In the genomic region with DNA sequence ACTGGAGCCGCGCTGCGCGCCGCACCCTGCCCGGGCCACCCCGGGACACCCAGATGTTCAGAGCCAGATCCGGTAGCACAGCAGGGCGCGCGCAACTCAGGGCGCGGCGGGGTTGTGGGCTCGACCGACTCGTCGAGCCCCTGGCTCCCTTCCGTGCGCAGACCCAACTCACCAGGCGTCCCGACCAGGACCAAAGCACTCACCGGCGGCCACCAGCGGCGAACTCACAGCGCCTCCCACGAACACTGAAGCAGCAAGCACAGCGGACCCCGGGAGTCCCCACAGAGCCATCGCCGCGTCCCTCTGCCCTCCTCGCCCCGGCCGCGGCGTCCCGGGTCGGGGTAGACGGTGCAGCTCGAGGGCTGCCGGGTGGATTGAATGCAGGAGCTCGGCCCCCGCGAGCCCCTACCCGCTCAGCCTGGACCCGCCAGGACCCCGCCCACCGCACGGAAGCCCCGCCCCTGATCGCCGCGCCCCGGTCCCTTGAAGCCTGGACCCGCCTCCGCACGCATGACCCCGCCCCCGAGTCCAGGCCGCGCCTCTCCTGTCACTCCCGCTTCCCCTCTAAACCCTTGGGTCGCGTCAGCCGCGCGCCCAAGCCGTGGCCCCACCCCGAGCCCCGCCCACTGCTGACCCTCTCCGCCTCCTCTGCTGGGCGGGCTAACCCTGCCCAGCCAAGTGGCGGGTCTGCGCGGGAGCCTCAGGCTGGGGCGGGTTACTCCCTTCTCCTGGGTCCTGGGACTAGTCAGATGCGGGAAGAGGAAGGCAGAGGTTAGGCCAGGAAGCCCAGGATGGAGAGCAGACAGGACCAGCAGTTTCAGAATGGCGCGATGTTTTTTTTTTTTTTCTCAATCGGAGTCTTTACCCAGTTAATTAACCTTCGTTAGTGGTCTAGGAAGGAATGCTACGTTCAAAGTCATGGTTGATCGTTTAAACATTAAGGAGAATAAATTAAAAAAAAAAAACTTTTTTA, we compare ENCODE assay signal across 8 mouse cellular contexts. TPM values are rescaled to one million over a fixed set of nuclear protein-coding genes. Genes with fewer than 3 reads are reported as not detected.
DNase-seq lines count a peak whose midpoint lies in the region; ATAC-seq and TF ChIP-seq lines count a peak whose summit lies in the region.

A gene (minus strand): TSS at position 455 of the 973 bp plus-strand sequence.

- under 1% methylated on average over 73 of the region's 85 CpGs for WGBS in kidney, embryonic 14.5 days
- WGBS in limb, embryonic 15.5 days: under 1% methylated on average over 82 of the region's 85 CpGs

- ATAC-seq in kidney, embryonic 14.5 days (ENCODE audit: low FRiP score, low TSS enrichment): peak; percentile 98
- peak; percentile 98 for ATAC-seq in limb, embryonic 15.5 days (ENCODE audit: insufficient number of reproducible peaks, low FRiP score, low TSS enrichment, low read depth)

- no peaks in the 10 kb centered on the region for H3K27me3 ChIP-seq in kidney, embryonic 14.5 days (ENCODE audit: control insufficient read depth, insufficient read depth, low read length)
- H3K27me3 ChIP-seq in limb, embryonic 15.5 days: no peaks in the 10 kb centered on the region

- H3K9ac ChIP-seq in kidney, embryonic 14.5 days (ENCODE audit: low read depth, low read length): peak within 1 kb of the TSS; percentile 86
- peak within 1 kb of the TSS; percentile 67 for H3K9ac ChIP-seq in limb, embryonic 15.5 days

- peak; percentile 97 for DNase-seq in A20 (ENCODE audit: low read depth, low spot score)
- DNase-seq in heart, adult 9 months (ENCODE audit: low spot score in 2 of 2): peak; percentile 95 to 97
- DNase-seq in monocyte, adult 2 months (ENCODE audit: low read depth in 1 of 2, low spot score in 2 of 2): peak; percentile 89 to 94
- DNase-seq in spleen, postnatal 36 days (ENCODE audit: low spot score in 2 of 2): peak; percentile 97 to 98

- no peak for TF ChIP-seq POLR2A in bone marrow macrophage, adult 2 months (IDR thresholded peaks at IDR 0.05; ENCODE audit: borderline replicate concordance, low read depth, low read length)
- peak; percentile 75 for TF ChIP-seq POLR2A in embryonic fibroblast, embryonic 13.5 days (IDR thresholded peaks at IDR 0.05; ENCODE audit: low read depth, low read length)

- H3K9me3 ChIP-seq in kidney, embryonic 14.5 days (ENCODE audit: control insufficient read depth, low read length): no peaks in the 10 kb centered on the region
- H3K9me3 ChIP-seq in limb, embryonic 15.5 days: no peaks in the 10 kb centered on the region

- TF ChIP-seq CTCF in bone marrow macrophage, adult 2 months (IDR thresholded peaks at IDR 0.05; ENCODE audit: low read depth, low read length): no peak
- TF ChIP-seq CTCF in embryonic fibroblast, embryonic 13.5 days (IDR thresholded peaks at IDR 0.05; ENCODE audit: borderline replicate concordance, insufficient read depth, low read length): no peak

- H3K36me3 ChIP-seq in kidney, embryonic 14.5 days (ENCODE audit: control insufficient read depth, insufficient read depth, low read length): no peaks in the 10 kb centered on the region
- no peaks in the 10 kb centered on the region for H3K36me3 ChIP-seq in limb, embryonic 15.5 days

- H3K4me2 ChIP-seq in kidney, embryonic 14.5 days (replicated peaks; ENCODE audit: low read depth, low read length): peak within 1 kb of the TSS; percentile 84
- peak within 1 kb of the TSS; percentile 78 for H3K4me2 ChIP-seq in limb, embryonic 15.5 days

- H3K4me1 ChIP-seq in bone marrow macrophage, adult 2 months (ENCODE audit: control insufficient read depth, insufficient read depth, low read length): peaks cover 37% of the 10 kb centered on the region
- peaks cover 7% of the 10 kb centered on the region for H3K4me1 ChIP-seq in embryonic fibroblast, embryonic 13.5 days (ENCODE audit: control insufficient read depth, insufficient read depth, low read length)
- H3K4me1 ChIP-seq in kidney, embryonic 14.5 days (ENCODE audit: control insufficient read depth, insufficient read depth, low read length): peaks cover 22% of the 10 kb centered on the region
- peaks cover 15% of the 10 kb centered on the region for H3K4me1 ChIP-seq in limb, embryonic 15.5 days

- peak within 1 kb of the TSS; percentile 66 for H3K27ac ChIP-seq in bone marrow macrophage, adult 2 months (ENCODE audit: insufficient read depth, low read depth, low read length)
- H3K27ac ChIP-seq in embryonic fibroblast, embryonic 13.5 days (ENCODE audit: insufficient read depth, low read length): peak within 1 kb of the TSS; percentile 19
- peak within 1 kb of the TSS; percentile 57; the same call in 1 of the 2 replicates for H3K27ac ChIP-seq in kidney, embryonic 14.5 days (ENCODE audit: low read depth, low read length)
- H3K27ac ChIP-seq in limb, embryonic 15.5 days: peak within 1 kb of the TSS; percentile 86

- H3K4me3 ChIP-seq in bone marrow macrophage, adult 2 months (ENCODE audit: insufficient read depth, low read length): peak within 1 kb of the TSS; percentile 78
- peak within 1 kb of the TSS; percentile 82 for H3K4me3 ChIP-seq in embryonic fibroblast, embryonic 13.5 days (ENCODE audit: insufficient read depth, low read length)
- peak within 1 kb of the TSS; percentile 77 for H3K4me3 ChIP-seq in kidney, embryonic 14.5 days (ENCODE audit: low read length)
- peak within 1 kb of the TSS; percentile 73 for H3K4me3 ChIP-seq in limb, embryonic 15.5 days

RNA-seq across cellular contexts. Expression of the gene that starts here (rescaled TPM):
- 59.0 and 63.3 TPM in 2 replicates for polyA plus RNA-seq in bone marrow macrophage, adult 2 months (2012; ENCODE audit: insufficient read depth, insufficient read length, missing spikeins)
- polyA plus RNA-seq in embryonic fibroblast, embryonic 13.5 days (2011; ENCODE audit: insufficient read length, low read depth, missing spikeins): 35.5 and 38.2 TPM in 2 replicates
- 13.2 and 13.7 TPM in 2 replicates for polyA plus RNA-seq in kidney, embryonic 14.5 days (2014; fragmentation: Nextera tagmentation; extraction: Ambion mirVana)
- 22.7 and 23.8 TPM in 2 replicates for polyA plus RNA-seq in limb, embryonic 15.5 days (2015; fragmentation: Nextera tagmentation; extraction: Ambion mirVana)

Comparison
In these comparisons a context has a peak if more than half of its experiments do, and no peak if none do; other contexts are left out.
1. Peak in every context shown above with its lines: DNase-seq, ATAC-seq, H3K4me3 ChIP-seq and H3K27ac ChIP-seq.
2. H3K27ac ChIP-seq: peak in every context shown above with its lines; median percentile 86 in limb, embryonic 15.5 days; 66 in bone marrow macrophage, adult 2 months; 57 in kidney, embryonic 14.5 days; 19 in embryonic fibroblast, embryonic 13.5 days.